Comparison of ENCODE assay signal across 10 mouse cellular contexts in the genomic region with DNA sequence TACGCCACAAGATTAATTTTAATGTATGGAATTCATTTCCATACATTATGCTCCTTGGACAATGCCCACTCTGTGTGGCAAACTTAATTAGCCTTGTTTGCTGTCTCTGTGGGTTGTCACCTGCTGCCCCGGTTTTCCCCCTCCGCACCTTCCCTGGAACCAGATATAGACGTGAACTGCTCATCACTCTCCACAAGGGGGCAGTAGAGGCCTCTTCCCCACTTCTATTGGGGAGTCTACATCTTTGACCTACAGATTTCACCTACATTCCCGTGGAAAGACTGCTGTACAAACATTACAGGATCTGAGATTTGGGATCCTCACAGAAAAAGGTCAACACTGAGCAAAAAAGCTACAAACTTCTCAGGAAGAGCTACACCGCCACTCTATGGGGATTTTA. TPM values are rescaled to one million over a fixed set of nuclear protein-coding genes. Genes with fewer than 3 reads are reported as not detected.
DNase-seq lines count a peak whose midpoint lies in the region; ATAC-seq lines count a peak whose summit lies in the region.
"Had no signal": no experiment of that assay in that cellular context is flagged by ENCODE, and none has a peak within 500 bp of the region (broad histone marks: within the 10 kb centered on the region; RNA-seq: fewer than 3 reads in every experiment).

No protein-coding gene starts in this region.

- 33% methylated on average over 6 of the region's 6 CpGs for WGBS in hindbrain, embryonic 10.5 days
- WGBS in hindbrain, embryonic 13.5 days, result 34% methylated on average over 6 of the region's 6 CpGs

- no peak overlapping the region for H3K27ac ChIP-seq in hindbrain, embryonic 10.5 days
- no peak overlapping the region for H3K27ac ChIP-seq in hindbrain, embryonic 13.5 days

- H3K27me3 ChIP-seq in hindbrain, embryonic 10.5 days (ENCODE audit: insufficient read depth, poor library complexity, severe bottlenecking), result no peaks in the 10 kb centered on the region
- 0 out of 2 replicates have a peak, but pooled peaks cover 3% of the 10 kb centered on the region for H3K27me3 ChIP-seq in hindbrain, embryonic 13.5 days

- no peaks in the 10 kb centered on the region for H3K36me3 ChIP-seq in hindbrain, embryonic 10.5 days
- H3K36me3 ChIP-seq in hindbrain, embryonic 13.5 days, result no peaks in the 10 kb centered on the region

- peaks cover 3% of the 10 kb centered on the region for H3K4me1 ChIP-seq in hindbrain, embryonic 10.5 days (replicated peaks)
- H3K4me1 ChIP-seq in hindbrain, embryonic 13.5 days (replicated peaks), result peaks cover 3% of the 10 kb centered on the region

- H3K4me3 ChIP-seq in hindbrain, embryonic 10.5 days, result no peak overlapping the region
- no peak overlapping the region for H3K4me3 ChIP-seq in hindbrain, embryonic 13.5 days

- H3K9me3 ChIP-seq in hindbrain, embryonic 10.5 days, result no peaks in the 10 kb centered on the region
- H3K9me3 ChIP-seq in hindbrain, embryonic 13.5 days, result no peaks in the 10 kb centered on the region

- peak; percentile 39 for DNase-seq in hindbrain, embryonic 10.5 days (ENCODE audit: low spot score)
- peak; percentile 53 to 63 for DNase-seq in CD8-positive naive resting alpha-beta T cell, adult 2 months (ENCODE audit: low read depth in 2 of 2, low spot score in 2 of 2)
- peak; percentile 82 for DNase-seq in brain, adult 2 months (ENCODE audit: low read depth, low spot score)
- DNase-seq in layer of hippocampus, postnatal 25 days (ENCODE audit: extremely low spot score in 1 of 2, low spot score in 1 of 2), result peak; percentile 31 to 68
- DNase-seq in naive thymus-derived CD4-positive, alpha-beta T cell, adult 2 months (ENCODE audit: low read depth), result peak; percentile 84
- peak; percentile 73 for DNase-seq in testis, postnatal 10 days (ENCODE audit: low spot score)

- ATAC-seq in hindbrain, embryonic 13.5 days (ENCODE audit: low FRiP score), result no peak
- peak; percentile 45; the same call in 1 of the 2 replicates for ATAC-seq in frontal cortex, adult (ENCODE audit: low TSS enrichment)

- no peak overlapping the region for H3K4me2 ChIP-seq in hindbrain, embryonic 13.5 days

- no peak overlapping the region for H3K9ac ChIP-seq in hindbrain, embryonic 13.5 days

RNA-seq across cellular contexts. Expression of a gene that starts 1.0 kb away (rescaled TPM):
- not detected in 2 replicates for polyA plus RNA-seq in hindbrain, embryonic 10.5 days (2016; fragmentation: Nextera tagmentation; extraction: Ambion mirVana)
- 0.35 TPM in 1 of 2 replicates, not detected in the other for polyA plus RNA-seq in hindbrain, embryonic 13.5 days (2015; fragmentation: Nextera tagmentation; extraction: Ambion mirVana)
- total RNA-seq in layer of hippocampus, postnatal 25 days (2021), result not detected
- total RNA-seq: common myeloid progenitor, adult 5-6 weeks had no signal

RNA-seq across cellular contexts. Expression of a gene that starts 4.0 kb away (rescaled TPM):
- 35.7 and 44.7 TPM in 2 replicates for polyA plus RNA-seq in hindbrain, embryonic 10.5 days (2016; fragmentation: Nextera tagmentation; extraction: Ambion mirVana)
- 16.1 and 17.6 TPM in 2 replicates for polyA plus RNA-seq in hindbrain, embryonic 13.5 days (2015; fragmentation: Nextera tagmentation; extraction: Ambion mirVana)
- 10 to 100 TPM in 1 of 2 experiments, 1 to 10 TPM in 1; 9.5 to 10.6 TPM for total RNA-seq in layer of hippocampus, postnatal 25 days (2021)

RNA-seq across cellular contexts. Expression of a gene that starts 17.9 kb away (rescaled TPM):
- polyA plus RNA-seq in hindbrain, embryonic 10.5 days (2016; fragmentation: Nextera tagmentation; extraction: Ambion mirVana), result not detected in 2 replicates
- polyA plus RNA-seq in hindbrain, embryonic 13.5 days (2015; fragmentation: Nextera tagmentation; extraction: Ambion mirVana), result not detected in 2 replicates
- total RNA-seq in layer of hippocampus, postnatal 25 days (2021), result not detected
- total RNA-seq: common myeloid progenitor, adult 5-6 weeks had no signal
- polyA plus RNA-seq: lung, embryonic 16.5 days had no signal

RNA-seq across cellular contexts. Expression of a gene that starts 28.3 kb away (rescaled TPM):
- polyA plus RNA-seq in hindbrain, embryonic 10.5 days (2016; fragmentation: Nextera tagmentation; extraction: Ambion mirVana), result 0.21 and 1.3 TPM in 2 replicates
- polyA plus RNA-seq in hindbrain, embryonic 13.5 days (2015; fragmentation: Nextera tagmentation; extraction: Ambion mirVana), result not detected in 2 replicates
- total RNA-seq in layer of hippocampus, postnatal 25 days (2021), result not detected
- total RNA-seq: common myeloid progenitor, adult 5-6 weeks had no signal

RNA-seq across cellular contexts. Expression of a gene that starts 37.1 kb away (rescaled TPM):
- 0.29 and 0.58 TPM in 2 replicates for polyA plus RNA-seq in hindbrain, embryonic 10.5 days (2016; fragmentation: Nextera tagmentation; extraction: Ambion mirVana)
- not detected in 2 replicates for polyA plus RNA-seq in hindbrain, embryonic 13.5 days (2015; fragmentation: Nextera tagmentation; extraction: Ambion mirVana)
- not detected for total RNA-seq in layer of hippocampus, postnatal 25 days (2021)
- total RNA-seq: common myeloid progenitor, adult 5-6 weeks had no signal
- polyA plus RNA-seq: lung, embryonic 16.5 days had no signal
